Mouse (Mus musculus): ENCODE data around the gene Tenm4.

- no peak for TF ChIP-seq CTCF (IDR thresholded peaks at IDR 0.05; ENCODE audit: low read depth)
- TF ChIP-seq EP300 (IDR thresholded peaks at IDR 0.05; ENCODE audit: low read depth) = no peak
Measured at GRCm38 (mm10) chr7:96832551-96832950, 661.5 kb downstream of the Tenm4 start.

Measured in liver, postnatal 0 days (tissue).